Mouse (Mus musculus): ENCODE data around the gene Lhx2. TPM values are rescaled to one million over a fixed set of nuclear protein-coding genes. Genes with fewer than 3 reads are reported as not detected.

Lhx2 gene
- polyA plus RNA-seq, 1 experiment from 2014 or later, result 1.7 TPM

DNA sequence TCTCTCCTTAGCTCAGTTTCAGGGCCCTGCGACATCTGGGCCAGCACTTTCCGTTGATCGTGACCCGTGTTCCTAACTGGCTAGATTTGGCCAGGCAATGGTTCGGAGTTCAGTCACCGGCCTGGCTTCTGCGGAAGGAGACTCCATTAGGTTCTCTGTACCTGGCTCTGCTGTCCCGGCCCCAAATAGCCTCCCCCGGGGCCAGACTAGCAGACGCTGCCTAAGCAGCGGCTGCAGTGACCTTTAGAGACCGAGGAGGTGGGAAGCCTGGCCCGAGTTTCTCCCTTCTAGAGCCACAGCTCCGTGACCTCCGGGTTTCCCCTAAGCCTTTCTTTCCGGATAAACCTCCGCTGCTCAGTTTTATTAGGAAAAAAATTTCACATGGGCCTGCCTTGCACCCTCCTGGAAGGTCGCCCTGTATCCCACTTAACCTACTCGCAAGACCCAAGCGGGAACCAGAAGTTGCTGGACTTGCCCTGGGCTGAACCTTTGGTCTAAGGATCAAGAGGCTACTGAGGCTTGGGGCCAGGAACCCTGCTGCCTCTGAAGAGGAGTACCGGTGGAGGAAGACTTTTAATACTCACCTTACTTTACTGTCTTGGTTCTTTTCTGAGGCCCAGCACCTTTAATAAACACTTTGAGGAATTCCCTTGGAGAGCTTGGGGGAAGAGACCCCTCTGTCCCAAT, 13.4 kb downstream of the Lhx2 start:
- Histone ChIP-seq H3K9ac (replicated peaks) (peak overlapping the region; percentile 21; the same call in 1 of the 2 replicates), H3K27me3 (ENCODE audit: insufficient read depth, low read length) (peaks cover 100% of the 10 kb centered on the region)
- 3% methylated on average over 21 of the region's 21 CpGs for WGBS (ENCODE audit: insufficient replicate concordance)

GRCm38 (mm10) chr2:38353008-38353379, 13.9 kb downstream of the Lhx2 start:
- ATAC-seq, result no peak
- Histone ChIP-seq H3K4me1 (ENCODE audit: insufficient read depth) (peaks cover 13% of the 10 kb centered on the region), H3K27ac (ENCODE audit: low read depth) (no peak overlapping the region), H3K27me3 (ENCODE audit: insufficient read depth, low read length) (peaks cover 100% of the 10 kb centered on the region), H3K36me3 (replicated peaks; ENCODE audit: insufficient read depth, low read length) (no peaks in the 10 kb centered on the region), H3K4me3 (ENCODE audit: low read depth, low read length) (peak overlapping the region; percentile 47), H3K4me2 (ENCODE audit: low read depth, low read length) (0 out of 2 replicates have a peak overlapping the region, but pooled peaks have one; percentile 35), H3K9me3 (ENCODE audit: low read length) (no peaks in the 10 kb centered on the region), H3K9ac (replicated peaks) (no peak overlapping the region)
- DNase-seq, result no peak
- TF ChIP-seq CTCF (IDR thresholded peaks at IDR 0.05; ENCODE audit: low read depth) (no peak), EP300 (IDR thresholded peaks at IDR 0.05; ENCODE audit: low read depth) (no peak)
- WGBS (ENCODE audit: insufficient replicate concordance), result 6% methylated on average over 10 of the region's 10 CpGs

More for the DNA sequence above, 13.4 kb downstream of the Lhx2 start:
- Histone ChIP-seq H3K4me1 (ENCODE audit: insufficient read depth) (peaks cover 16% of the 10 kb centered on the region), H3K36me3 (replicated peaks; ENCODE audit: insufficient read depth, low read length) (no peaks in the 10 kb centered on the region), H3K27ac (ENCODE audit: low read depth) (no peak overlapping the region), H3K9me3 (ENCODE audit: low read length) (no peaks in the 10 kb centered on the region), H3K4me2 (ENCODE audit: low read depth, low read length) (peak overlapping the region; percentile 64; the same call in 1 of the 2 replicates), H3K4me3 (ENCODE audit: low read depth, low read length) (peak overlapping the region; percentile 47)
- no peak for DNase-seq
- no peak for ATAC-seq
- TF ChIP-seq CTCF (IDR thresholded peaks at IDR 0.05; ENCODE audit: low read depth), result no peak
- TF ChIP-seq EP300 (IDR thresholded peaks at IDR 0.05; ENCODE audit: low read depth), result no peak

GRCm38 (mm10) chr2:38353664-38354063, 14.6 kb downstream of the Lhx2 start:
- ATAC-seq (no peak), DNase-seq (no peak)
- peaks cover 100% of the 10 kb centered on the region for H3K27me3 ChIP-seq (ENCODE audit: insufficient read depth, low read length)
- H3K27ac ChIP-seq (ENCODE audit: low read depth), result no peak overlapping the region
- no peak overlapping the region for H3K4me3 ChIP-seq (ENCODE audit: low read depth, low read length)
- no peak overlapping the region for H3K9ac ChIP-seq (replicated peaks)
- no peak for TF ChIP-seq CTCF (IDR thresholded peaks at IDR 0.05; ENCODE audit: low read depth)
- WGBS (ENCODE audit: insufficient replicate concordance), result 14% methylated on average over 4 of the region's 4 CpGs
- peak overlapping the region; percentile 35; the same call in 1 of the 2 replicates for H3K4me2 ChIP-seq (ENCODE audit: low read depth, low read length)
- H3K4me1 ChIP-seq (ENCODE audit: insufficient read depth), result peaks cover 9% of the 10 kb centered on the region
- no peaks in the 10 kb centered on the region for H3K9me3 ChIP-seq (ENCODE audit: low read length)
- no peaks in the 10 kb centered on the region for H3K36me3 ChIP-seq (replicated peaks; ENCODE audit: insufficient read depth, low read length)

GRCm38 (mm10) chr2:38354179-38354716, 15.2 kb downstream of the Lhx2 start:
- H3K4me3 ChIP-seq (ENCODE audit: low read depth, low read length), result peak overlapping the region; percentile 29; the same call in 1 of the 2 replicates
- ATAC-seq (no peak), DNase-seq (no peak)
- TF ChIP-seq CTCF (IDR thresholded peaks at IDR 0.05; ENCODE audit: low read depth), result no peak
- TF ChIP-seq EP300 (IDR thresholded peaks at IDR 0.05; ENCODE audit: low read depth), result no peak
- 3% methylated on average over 22 of the region's 22 CpGs for WGBS (ENCODE audit: insufficient replicate concordance)
- H3K36me3 ChIP-seq (replicated peaks; ENCODE audit: insufficient read depth, low read length), result no peaks in the 10 kb centered on the region
- no peaks in the 10 kb centered on the region for H3K9me3 ChIP-seq (ENCODE audit: low read length)
- peak overlapping the region; percentile 35; the same call in 1 of the 2 replicates for H3K4me2 ChIP-seq (ENCODE audit: low read depth, low read length)
- peaks cover 100% of the 10 kb centered on the region for H3K27me3 ChIP-seq (ENCODE audit: insufficient read depth, low read length)
- peaks cover 9% of the 10 kb centered on the region for H3K4me1 ChIP-seq (ENCODE audit: insufficient read depth)
- H3K27ac ChIP-seq (ENCODE audit: low read depth), result no peak overlapping the region
- no peak overlapping the region for H3K9ac ChIP-seq (replicated peaks)

DNA sequence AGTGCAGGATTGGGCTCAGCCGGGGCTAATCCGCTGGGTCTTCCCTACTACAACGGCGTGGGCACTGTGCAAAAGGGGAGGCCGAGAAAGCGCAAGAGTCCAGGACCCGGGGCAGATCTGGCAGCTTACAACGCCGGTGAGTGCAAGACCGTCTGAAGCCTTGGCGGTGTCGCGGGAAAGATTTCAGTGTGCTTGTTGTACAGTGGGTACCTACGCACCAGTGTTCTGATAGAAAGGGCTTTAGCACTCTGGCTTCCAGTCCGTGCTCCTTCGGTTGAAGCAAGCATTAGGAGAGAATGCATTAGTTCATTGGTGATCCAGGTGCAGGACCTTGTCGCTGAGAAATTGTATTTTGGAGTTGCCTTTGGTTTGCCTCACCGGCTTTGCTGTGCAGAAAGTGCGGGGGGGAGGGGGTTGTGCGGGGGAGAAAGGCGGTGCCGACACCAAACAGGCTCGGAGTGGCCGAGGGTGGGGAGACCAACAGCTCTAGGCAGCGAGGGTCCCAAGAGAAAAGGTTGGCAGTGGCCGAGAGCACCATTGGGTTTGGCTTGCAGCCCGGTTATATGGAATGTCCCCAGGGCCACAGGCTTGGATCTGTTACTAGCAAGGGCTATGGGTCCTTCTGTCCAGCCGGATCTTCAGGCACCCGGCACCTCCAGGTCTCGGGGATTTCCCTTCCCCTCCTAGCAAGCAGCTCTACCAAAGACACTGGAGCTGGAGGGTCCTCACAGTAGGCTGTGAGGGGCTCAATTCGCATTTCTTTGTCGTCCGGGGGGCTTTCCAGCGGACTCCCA, 15.8 kb downstream of the Lhx2 start:
- peak overlapping the region; percentile 29 for H3K4me3 ChIP-seq (ENCODE audit: low read depth, low read length)

More for the DNA sequence above, 15.8 kb downstream of the Lhx2 start:
- TF ChIP-seq EP300 (IDR thresholded peaks at IDR 0.05; ENCODE audit: low read depth) (no peak), CTCF (IDR thresholded peaks at IDR 0.05; ENCODE audit: low read depth) (no peak)
- Histone ChIP-seq H3K9ac (replicated peaks) (no peak overlapping the region), H3K36me3 (replicated peaks; ENCODE audit: insufficient read depth, low read length) (no peaks in the 10 kb centered on the region), H3K4me2 (ENCODE audit: low read depth, low read length) (peak overlapping the region; percentile 35; the same call in 1 of the 2 replicates), H3K9me3 (ENCODE audit: low read length) (no peaks in the 10 kb centered on the region), H3K27ac (ENCODE audit: low read depth) (no peak overlapping the region), H3K4me1 (ENCODE audit: insufficient read depth) (peaks cover 9% of the 10 kb centered on the region), H3K27me3 (ENCODE audit: insufficient read depth, low read length) (peaks cover 100% of the 10 kb centered on the region)
- WGBS (ENCODE audit: insufficient replicate concordance), result 2% methylated on average over 34 of the region's 34 CpGs
- no peak for DNase-seq
- no peak for ATAC-seq

Data from liver, postnatal 0 days (tissue).